Mouse (Mus musculus) MEL-GATA-1-ER (cell line): ENCODE results near the gene Akap6.

Experiments used
- DNase-seq: peaks from one replicate; pipeline ENCODE4 v3.0.0-alpha.2; 2012; ENCODE audit warnings: low read depth; ENCODE audit errors: extremely low read depth

Akap6 gene

GRCm38 (mm10) chr12:53144122-53144695, 445.0 kb downstream of the Akap6 start:
- DNase-seq = no peak

GRCm38 (mm10) chr12:53144760-53145159, 445.6 kb downstream of the Akap6 start:
- no peak for DNase-seq

DNA sequence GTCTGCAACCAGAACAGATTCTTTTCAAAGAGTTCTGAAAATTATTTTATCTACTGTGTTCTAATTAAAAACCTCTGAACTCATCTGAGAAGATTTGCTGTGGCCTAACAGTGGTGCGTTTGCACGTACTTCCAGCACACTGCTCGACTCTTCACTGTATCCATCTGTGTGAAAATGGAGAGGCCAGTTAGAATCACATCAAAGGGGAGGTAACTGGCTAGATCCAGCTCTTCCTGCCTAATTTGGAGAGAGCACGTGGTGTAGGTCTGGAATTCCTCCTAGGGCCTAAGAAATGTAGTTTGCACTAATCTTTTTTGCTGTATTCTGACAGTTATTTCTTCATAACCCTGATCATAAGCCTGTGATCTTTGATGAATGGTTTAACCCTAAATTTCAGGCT, 446.3 kb downstream of the Akap6 start:
- no peak for DNase-seq

GRCm38 (mm10) chr12:53146460-53147050, 447.4 kb downstream of the Akap6 start:
- no peak for DNase-seq

- peak; percentile 66 for DNase-seq
Measured at GRCm38 (mm10) chr12:53147696-53148095, 448.5 kb downstream of the Akap6 start.

- no peak for DNase-seq
Measured at GRCm38 (mm10) chr12:53168189-53169003, 469.2 kb downstream of the Akap6 start.

DNA sequence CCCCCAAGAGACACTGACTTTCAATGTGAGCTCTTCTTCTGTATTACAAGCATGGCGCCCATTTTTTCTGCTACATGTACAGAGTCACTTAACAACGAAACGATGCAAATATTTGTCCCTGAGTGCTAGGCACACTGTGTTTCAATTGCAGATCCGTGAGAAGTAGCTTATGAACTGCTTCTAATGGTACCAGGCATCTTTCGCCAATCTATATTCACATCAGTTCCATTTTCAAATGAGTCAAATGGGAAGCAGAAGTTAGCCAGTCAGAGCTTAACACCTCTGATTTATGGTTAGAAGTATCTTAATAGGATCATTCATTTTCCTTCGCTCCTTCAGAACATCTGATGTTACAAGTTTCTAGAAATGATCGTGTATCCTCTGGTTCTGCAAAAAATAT, 492.3 kb downstream of the Akap6 start:
- DNase-seq = no peak

- no peak for DNase-seq
Measured at GRCm38 (mm10) chr12:53193664-53194063, 494.5 kb downstream of the Akap6 start.
